Mouse (Mus musculus): ENCODE measurements at regions not wholly inside any gene's neighbourhood (a gene's known extent, or its start where the extent isn't known, plus 50 kb on each side); places are given as distances from the start of the nearest gene placed in this dataset.
A peak's percentile ranks its signal among the peaks of the same experiment; 100 is the strongest.

DNA sequence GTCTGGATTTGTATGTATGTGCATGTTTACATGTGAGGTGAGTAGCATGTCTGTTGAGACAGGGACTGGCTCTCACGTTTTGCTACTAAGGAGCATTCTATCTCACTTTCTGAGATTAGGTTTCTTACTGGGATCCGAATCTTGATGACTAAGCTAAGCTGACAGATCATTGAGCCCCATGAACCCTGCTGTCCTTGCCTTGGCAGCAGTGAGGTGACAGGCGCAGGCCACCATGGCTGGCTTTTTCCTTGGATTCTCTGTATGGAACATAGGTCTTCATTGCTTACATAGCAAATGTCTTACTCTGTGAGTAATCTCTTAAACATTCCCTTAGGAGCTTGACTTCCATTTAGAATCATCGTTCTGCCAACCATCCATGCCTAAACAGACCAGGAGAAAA, 140.3 kb upstream of the Nox3 start:
- intact Hi-C loops (cut with DNase I), result no loop called here
- H3K4me3 ChIP-seq, result no peak overlapping the region
- WGBS, result 71% methylated on average over 4 of the region's 4 CpGs
- no peaks in the 10 kb centered on the region for H3K4me1 ChIP-seq (ENCODE audit: control insufficient read depth, insufficient read depth, low read length)
- H3K79me2 ChIP-seq (replicated peaks; ENCODE audit: control insufficient read depth, insufficient read depth, low read length), result no peaks in the 10 kb centered on the region
- no peak overlapping the region for H3K9ac ChIP-seq (ENCODE audit: low read depth, low read length)
- H3K36me3 ChIP-seq (ENCODE audit: control insufficient read depth, insufficient read depth, low read length), result no peaks in the 10 kb centered on the region
- TF ChIP-seq POLR2A (IDR thresholded peaks at IDR 0.05; ENCODE audit: insufficient read depth, low read depth, low read length) (no peak), CTCF (IDR thresholded peaks at IDR 0.05) (no peak), EP300 (IDR thresholded peaks at IDR 0.05; ENCODE audit: insufficient read depth, low read depth, low read length) (no peak)
- no peaks in the 10 kb centered on the region for H3K27me3 ChIP-seq (ENCODE audit: control insufficient read depth, insufficient read depth, low read length)
- no peak for DNase-seq
- no peak overlapping the region for H3K27ac ChIP-seq

DNA sequence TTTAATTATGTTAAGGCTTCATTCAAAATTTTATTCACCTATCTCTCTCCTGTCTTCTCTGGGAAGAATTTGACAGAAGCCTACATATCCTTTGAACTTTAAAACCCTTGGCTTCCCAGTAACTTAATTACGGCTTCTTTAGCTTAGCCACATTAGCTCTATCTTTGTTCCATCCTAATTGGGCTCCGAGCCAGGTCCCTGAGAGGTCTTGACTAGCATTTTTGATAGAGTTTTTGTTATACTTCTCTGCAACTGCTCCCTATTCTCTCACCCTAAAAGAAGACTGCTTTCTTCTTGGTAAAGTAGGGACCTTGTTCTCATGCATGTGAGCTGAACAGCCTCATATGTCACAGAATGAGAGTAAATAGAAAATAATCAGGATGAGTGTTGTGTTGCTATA, 115.1 kb upstream of the Nox3 start:
- intact Hi-C loops (cut with DNase I), result no loop called here
- no peak for DNase-seq
- no peaks in the 10 kb centered on the region for H3K27me3 ChIP-seq (ENCODE audit: control insufficient read depth, insufficient read depth, low read length)
- no peaks in the 10 kb centered on the region for H3K4me1 ChIP-seq (ENCODE audit: control insufficient read depth, insufficient read depth, low read length)
- no peaks in the 10 kb centered on the region for H3K36me3 ChIP-seq (ENCODE audit: control insufficient read depth, insufficient read depth, low read length)
- no peaks in the 10 kb centered on the region for H3K79me2 ChIP-seq (replicated peaks; ENCODE audit: control insufficient read depth, insufficient read depth, low read length)
- H3K27ac ChIP-seq, result no peak overlapping the region
- WGBS, result 63% methylated on average over 2 of the region's 2 CpGs
- no peak for TF ChIP-seq CTCF (IDR thresholded peaks at IDR 0.05)
- no peak for TF ChIP-seq EP300 (IDR thresholded peaks at IDR 0.05; ENCODE audit: insufficient read depth, low read depth, low read length)
- no peak for TF ChIP-seq POLR2A (IDR thresholded peaks at IDR 0.05; ENCODE audit: insufficient read depth, low read depth, low read length)
- no peak overlapping the region for H3K9ac ChIP-seq (ENCODE audit: low read depth, low read length)
- no peak overlapping the region for H3K4me3 ChIP-seq

DNA sequence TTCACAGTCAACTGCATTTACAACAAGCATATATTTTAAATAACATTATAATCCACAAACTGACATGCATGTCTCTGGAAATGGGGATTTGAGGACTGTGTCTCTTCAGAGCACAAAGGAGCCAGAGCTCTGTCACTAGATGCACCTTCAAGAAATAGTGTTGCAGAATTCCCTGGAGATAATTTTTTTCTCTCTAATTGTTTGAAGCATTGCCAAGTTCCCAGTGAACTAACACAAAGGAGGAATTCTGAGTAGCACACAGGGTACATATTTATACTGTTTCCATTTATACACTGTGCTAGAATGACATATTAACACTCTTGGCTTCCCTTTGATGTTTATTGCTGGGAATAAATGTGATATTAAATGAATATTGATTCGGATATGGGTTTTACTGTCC, 107.4 kb upstream of the Nox3 start:
- Histone ChIP-seq H3K27me3 (ENCODE audit: control insufficient read depth, insufficient read depth, low read length) (no peaks in the 10 kb centered on the region), H3K4me3 (no peak overlapping the region), H3K4me1 (ENCODE audit: control insufficient read depth, insufficient read depth, low read length) (no peaks in the 10 kb centered on the region), H3K9ac (ENCODE audit: low read depth, low read length) (no peak overlapping the region), H3K36me3 (ENCODE audit: control insufficient read depth, insufficient read depth, low read length) (no peaks in the 10 kb centered on the region), H3K27ac (no peak overlapping the region), H3K79me2 (replicated peaks; ENCODE audit: control insufficient read depth, insufficient read depth, low read length) (no peaks in the 10 kb centered on the region)
- DNase-seq, result no peak
- intact Hi-C loops (cut with DNase I), result no loop called here
- TF ChIP-seq POLR2A (IDR thresholded peaks at IDR 0.05; ENCODE audit: insufficient read depth, low read depth, low read length), result no peak
- TF ChIP-seq CTCF (IDR thresholded peaks at IDR 0.05), result no peak
- TF ChIP-seq EP300 (IDR thresholded peaks at IDR 0.05; ENCODE audit: insufficient read depth, low read depth, low read length), result no peak
- 74% methylated on average over 1 of the region's 1 CpGs for WGBS

DNA sequence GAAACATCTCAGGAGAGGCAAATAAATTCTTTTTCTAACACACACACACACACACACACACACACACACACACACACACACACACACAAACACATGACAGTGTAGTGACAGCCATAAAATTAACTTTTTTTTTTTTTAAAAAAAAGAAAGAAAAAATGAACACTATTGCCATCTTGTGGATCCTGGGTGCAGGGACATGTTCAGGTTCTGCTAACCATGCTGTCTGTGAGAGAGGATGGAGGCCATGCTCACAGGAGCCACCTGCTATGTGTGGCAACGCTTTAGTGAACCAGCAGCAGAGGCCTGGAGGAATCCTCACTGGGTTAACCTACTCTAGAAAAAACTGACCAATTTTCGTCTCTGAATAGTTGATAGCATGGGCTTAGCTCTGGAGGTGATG, 96.5 kb upstream of the Nox3 start:
- no peaks in the 10 kb centered on the region for H3K4me1 ChIP-seq (ENCODE audit: control insufficient read depth, insufficient read depth, low read length)
- no peak overlapping the region for H3K4me3 ChIP-seq
- TF ChIP-seq CTCF (IDR thresholded peaks at IDR 0.05) (peak; percentile 60), EP300 (IDR thresholded peaks at IDR 0.05; ENCODE audit: insufficient read depth, low read depth, low read length) (no peak)
- intact Hi-C loops (cut with DNase I), result loop anchor here (1.0 kb wide), 1 partner anchor 221 kb away; no protein-coding TSS in a partner anchor
- no peaks in the 10 kb centered on the region for H3K79me2 ChIP-seq (replicated peaks; ENCODE audit: control insufficient read depth, insufficient read depth, low read length)
- no peaks in the 10 kb centered on the region for H3K27me3 ChIP-seq (ENCODE audit: control insufficient read depth, insufficient read depth, low read length)
- WGBS, result 24% methylated on average over 2 of the region's 2 CpGs
- no peak overlapping the region for H3K9ac ChIP-seq (ENCODE audit: low read depth, low read length)
- H3K27ac ChIP-seq, result no peak overlapping the region
- no peaks in the 10 kb centered on the region for H3K36me3 ChIP-seq (ENCODE audit: control insufficient read depth, insufficient read depth, low read length)
- no peak for DNase-seq

DNA sequence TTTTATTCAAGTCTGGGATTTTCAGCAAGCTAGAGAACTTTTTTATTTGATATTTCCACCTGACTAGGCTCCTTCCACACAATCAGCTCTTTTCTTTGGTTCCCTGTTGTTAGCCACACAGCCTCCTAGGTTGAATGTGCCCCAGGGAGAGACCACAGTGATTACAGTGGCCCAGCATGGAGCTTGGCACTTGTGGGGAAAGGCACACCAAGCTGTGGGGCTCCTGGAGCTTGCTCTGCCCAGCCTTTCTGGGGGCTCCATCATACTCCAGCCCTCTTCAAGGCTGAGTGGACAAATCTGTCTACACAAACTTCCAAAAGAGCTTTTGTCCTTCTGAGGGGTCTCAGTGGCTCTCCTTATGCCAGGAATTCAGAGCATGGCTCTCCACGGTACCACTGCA, 86.1 kb upstream of the Nox3 start:
- H3K27ac ChIP-seq, result no peak overlapping the region
- DNase-seq, result no peak
- intact Hi-C loops (cut with DNase I), result no loop called here
- TF ChIP-seq CTCF (IDR thresholded peaks at IDR 0.05) (no peak), POLR2A (IDR thresholded peaks at IDR 0.05; ENCODE audit: insufficient read depth, low read depth, low read length) (no peak), EP300 (IDR thresholded peaks at IDR 0.05; ENCODE audit: insufficient read depth, low read depth, low read length) (no peak)
- H3K27me3 ChIP-seq (ENCODE audit: control insufficient read depth, insufficient read depth, low read length), result no peaks in the 10 kb centered on the region
- 78% methylated on average over 1 of the region's 1 CpGs for WGBS
- H3K79me2 ChIP-seq (replicated peaks; ENCODE audit: control insufficient read depth, insufficient read depth, low read length), result no peaks in the 10 kb centered on the region
- no peak overlapping the region for H3K4me3 ChIP-seq
- H3K4me1 ChIP-seq (ENCODE audit: control insufficient read depth, insufficient read depth, low read length), result no peaks in the 10 kb centered on the region
- H3K36me3 ChIP-seq (ENCODE audit: control insufficient read depth, insufficient read depth, low read length), result no peaks in the 10 kb centered on the region
- no peak overlapping the region for H3K9ac ChIP-seq (ENCODE audit: low read depth, low read length)

DNA sequence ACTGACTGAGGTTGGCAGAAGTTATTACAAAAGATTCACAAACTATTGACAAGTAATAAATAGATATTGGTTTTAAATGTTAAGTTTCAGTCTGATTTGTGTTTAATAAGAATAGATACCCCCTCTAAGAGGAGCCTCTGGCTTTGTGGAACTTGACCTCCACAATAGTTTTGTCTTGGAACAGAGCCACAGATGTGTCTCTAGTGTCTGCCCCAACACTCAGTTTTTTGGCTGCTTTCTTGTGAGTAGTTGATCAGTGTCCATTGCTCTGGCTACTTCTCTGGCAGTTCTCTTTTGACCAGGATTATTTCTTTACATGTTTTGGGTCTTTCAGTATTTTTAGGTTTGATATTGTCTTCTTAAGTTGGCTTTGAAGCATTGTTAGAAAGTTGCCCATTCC, 81.6 kb upstream of the Nox3 start:
- Histone ChIP-seq H3K4me3 (no peak overlapping the region), H3K27me3 (ENCODE audit: control insufficient read depth, insufficient read depth, low read length) (no peaks in the 10 kb centered on the region), H3K79me2 (replicated peaks; ENCODE audit: control insufficient read depth, insufficient read depth, low read length) (no peaks in the 10 kb centered on the region), H3K36me3 (ENCODE audit: control insufficient read depth, insufficient read depth, low read length) (no peaks in the 10 kb centered on the region), H3K9ac (ENCODE audit: low read depth, low read length) (no peak overlapping the region), H3K4me1 (ENCODE audit: control insufficient read depth, insufficient read depth, low read length) (no peaks in the 10 kb centered on the region), H3K27ac (no peak overlapping the region)
- DNase-seq, result no peak
- no peak for TF ChIP-seq CTCF (IDR thresholded peaks at IDR 0.05)
- TF ChIP-seq EP300 (IDR thresholded peaks at IDR 0.05; ENCODE audit: insufficient read depth, low read depth, low read length), result no peak
- no peak for TF ChIP-seq POLR2A (IDR thresholded peaks at IDR 0.05; ENCODE audit: insufficient read depth, low read depth, low read length)
- intact Hi-C loops (cut with DNase I), result no loop called here

Data from heart, adult 2 months (tissue).